17 mouse cellular contexts compared by ENCODE assay signal in the genomic region with DNA sequence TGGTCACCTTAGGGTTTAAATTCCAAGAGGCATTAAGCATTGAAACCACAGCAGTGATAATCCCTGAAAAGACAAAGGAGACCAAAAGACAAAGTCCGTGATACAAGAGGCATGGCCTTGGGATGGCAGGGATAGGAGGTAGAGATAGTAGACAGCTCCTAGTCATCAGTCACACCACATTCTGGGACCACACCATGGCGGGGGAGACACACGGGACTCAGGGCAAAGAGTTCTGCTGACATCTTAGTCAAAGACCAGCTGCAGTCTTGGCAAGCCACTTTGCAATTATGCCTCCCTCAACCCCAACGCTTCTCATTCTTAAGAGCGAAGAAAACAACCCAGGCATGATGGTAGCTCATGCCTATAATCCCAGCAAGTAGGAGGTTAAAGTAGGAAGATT.
"Had no signal": no experiment of that assay in that cellular context is flagged by ENCODE, and none has a peak within 500 bp of the region (broad histone marks: within the 10 kb centered on the region; RNA-seq: fewer than 3 reads in every experiment).

No protein-coding gene starts in this region.

- H3K27me3 ChIP-seq: neural tube, embryonic 12.5 days; neural tube, embryonic 13.5 days; neural tube, embryonic 15.5 days; stomach, embryonic 15.5 days had no signal

- DNase-seq: retina, postnatal 1 day; right cerebral cortex, adult 18-20 months; right cerebral cortex, postnatal 14 days; right cerebral cortex, postnatal 25 days; right cerebral cortex, postnatal 4 days; spleen, adult 18-20 months; thymus, adult 18-20 months; thymus, adult 2 months; thymus, postnatal 14 days; thymus, postnatal 25 days; thymus, postnatal 36 days; thymus, postnatal 4 days had no signal

- H3K27ac ChIP-seq: neural tube, embryonic 12.5 days; neural tube, embryonic 13.5 days; neural tube, embryonic 15.5 days; stomach, embryonic 15.5 days; stomach, postnatal 0 days had no signal

- H3K36me3 ChIP-seq: neural tube, embryonic 12.5 days; neural tube, embryonic 13.5 days; neural tube, embryonic 15.5 days; stomach, embryonic 15.5 days had no signal

- H3K4me3 ChIP-seq: neural tube, embryonic 12.5 days; neural tube, embryonic 13.5 days; neural tube, embryonic 15.5 days; stomach, embryonic 15.5 days had no signal

- H3K4me1 ChIP-seq: neural tube, embryonic 12.5 days; neural tube, embryonic 13.5 days; neural tube, embryonic 15.5 days; stomach, embryonic 15.5 days had no signal
